Mouse (Mus musculus) G1E (cell line): ENCODE measurements around the gene Bcam. TPM values are rescaled to one million over a fixed set of nuclear protein-coding genes. Genes with fewer than 3 reads are reported as not detected.

Experiments
- ATAC-seq: 2 replicates; pipeline ENCODE4 v1.8.0; 2016; ENCODE audit warnings: mild to moderate bottlenecking; ENCODE audit not compliant: insufficient number of reproducible peaks, poor library complexity, low FRiP score, severe bottlenecking; ENCODE audit errors: extremely low read depth
- DNase-seq: peaks from one replicate; pipeline ENCODE4 v3.0.0; 2012; ENCODE audit warnings: low spot score
- H3K27me3 ChIP-seq: 2 replicates; pipeline ENCODE4 v1.6.1; 2012; ENCODE audit warnings: mild to moderate bottlenecking, low read length, inconsistent platforms; ENCODE audit not compliant: insufficient read depth
- H3K36me3 ChIP-seq: replicated peaks from 2 replicates; pipeline ENCODE3; 2012; ENCODE audit warnings: mild to moderate bottlenecking, inconsistent platforms
- H3K4me1 ChIP-seq: 2 replicates; pipeline ENCODE4 v1.6.1; 2012; ENCODE audit warnings: low read depth, low read length, inconsistent platforms, mixed read lengths; ENCODE audit not compliant: insufficient read depth
- H3K4me3 ChIP-seq: 2 replicates; pipeline ENCODE4 v1.5.1; 2012; ENCODE audit warnings: low read depth, mild to moderate bottlenecking, inconsistent platforms, low read length, moderate library complexity, mixed read lengths
- H3K9me3 ChIP-seq: replicated peaks from 2 replicates; pipeline ENCODE4 v1.6.1; 2012; ENCODE audit warnings: inconsistent platforms
- CTCF ChIP-seq: IDR thresholded peaks from 2 replicates; pipeline ENCODE4 v1.5.1; 2012; ENCODE audit warnings: low read depth, low read length, inconsistent platforms, mixed read lengths
- GATA1 ChIP-seq: IDR thresholded peaks from 2 replicates; pipeline ENCODE4 v1.6.1; 2012; ENCODE audit warnings: borderline replicate concordance, low read length, inconsistent platforms, mixed read lengths
- GATA2 ChIP-seq: IDR thresholded peaks from 2 replicates; pipeline ENCODE4 v1.6.1; 2012; ENCODE audit warnings: low read depth, low read length, inconsistent platforms, borderline replicate concordance
- POLR2AphosphoS5 ChIP-seq: IDR thresholded peaks from 2 replicates; pipeline ENCODE4 v1.6.1; 2012; ENCODE audit warnings: low read depth, low read length, inconsistent platforms; ENCODE audit not compliant: insufficient replicate concordance
- TAL1 ChIP-seq: conservative IDR thresholded peaks from 2 replicates; pipeline ENCODE4 v1.6.1; 2012; ENCODE audit warnings: low read depth, low read length, inconsistent platforms, mixed read lengths
- polyA plus RNA-seq: library from polyadenylated mRNA; stranded (reverse); fragments of >175 nt; gene quantifications from 2 replicates; pipeline ENCODE4 v1.2.3, GENCODE M21; 2012
- total RNA-seq, 2 experiments: library from RNA; stranded (forward) in 1 of 2; stranded (reverse) in 1 of 2; fragments of 200-1000 nt in 1 of 2; fragments of >200 nt in 1 of 2; fragmentation: Nextera tagmentation in 1 of 2; gene quantifications; 2 replicates each; pipeline ENCODE4 v1.2.3; 2014 to 2017

Bcam gene
- total and polyA plus RNA-seq, 3 experiments: 0.05 TPM; not detected in 2

GRCm38 (mm10) chr7:19789904-19790347, 19.1 kb upstream of the Bcam start:
- Histone ChIP-seq H3K36me3 (no peaks in the 10 kb centered on the region), H3K9me3 (no peaks in the 10 kb centered on the region), H3K4me1 (peaks cover 11% of the 10 kb centered on the region), H3K4me3 (peak overlapping the region; percentile 11; the same call in 1 of the 2 replicates), H3K27me3 (peaks cover 15% of the 10 kb centered on the region)
- TF ChIP-seq POLR2AphosphoS5 (no peak), CTCF (peak; percentile 91)
- DNase-seq: peak; percentile 42
- ATAC-seq: no peak

GRCm38 (mm10) chr7:19785874-19786458, 15.2 kb upstream of the Bcam start:
- peaks cover 11% of the 10 kb centered on the region for H3K4me1 ChIP-seq
- DNase-seq (no peak), ATAC-seq (no peak)
- no peaks in the 10 kb centered on the region for H3K36me3 ChIP-seq
- TF ChIP-seq CTCF: no peak
- TF ChIP-seq GATA1: no peak
- TF ChIP-seq GATA2: no peak
- TF ChIP-seq POLR2AphosphoS5: no peak
- TF ChIP-seq TAL1: no peak
- H3K27me3 ChIP-seq: peaks cover 10% of the 10 kb centered on the region; the same call in 1 of the 2 replicates
- H3K9me3 ChIP-seq: no peaks in the 10 kb centered on the region
- H3K4me3 ChIP-seq: no peak overlapping the region

GRCm38 (mm10) chr7:19784764-19785535, 14.1 kb upstream of the Bcam start:
- H3K27me3 ChIP-seq: peaks cover 7% of the 10 kb centered on the region; the same call in 1 of the 2 replicates
- TF ChIP-seq GATA1 (no peak), GATA2 (no peak), POLR2AphosphoS5 (no peak), TAL1 (no peak), CTCF (no peak)
- H3K9me3 ChIP-seq: peaks cover 1% of the 10 kb centered on the region
- ATAC-seq: no peak
- H3K4me1 ChIP-seq: peaks cover 4% of the 10 kb centered on the region
- no peak for DNase-seq
- no peaks in the 10 kb centered on the region for H3K36me3 ChIP-seq
- no peak overlapping the region for H3K4me3 ChIP-seq

DNA sequence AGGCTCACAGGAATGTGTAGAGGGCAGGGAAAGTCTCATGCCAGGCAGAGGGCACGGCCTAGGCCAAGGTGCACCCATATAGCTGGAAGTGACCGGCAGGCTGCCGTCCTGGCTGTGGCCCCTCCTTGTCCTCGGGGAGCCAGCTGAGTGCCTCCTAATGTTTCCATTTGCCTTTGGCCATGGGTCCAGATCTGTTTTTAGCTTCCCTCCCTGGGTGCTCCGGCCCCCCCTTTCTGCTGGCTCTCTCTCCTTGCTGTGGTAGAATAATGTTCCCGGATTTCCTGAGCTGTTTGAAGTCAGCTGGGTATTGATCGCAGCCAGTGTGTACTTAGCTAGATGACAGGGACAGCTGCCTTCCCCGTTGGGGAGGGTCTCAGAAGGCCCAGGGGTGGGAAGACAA, 12.8 kb upstream of the Bcam start:
- no peak for ATAC-seq
- DNase-seq: no peak

DNA sequence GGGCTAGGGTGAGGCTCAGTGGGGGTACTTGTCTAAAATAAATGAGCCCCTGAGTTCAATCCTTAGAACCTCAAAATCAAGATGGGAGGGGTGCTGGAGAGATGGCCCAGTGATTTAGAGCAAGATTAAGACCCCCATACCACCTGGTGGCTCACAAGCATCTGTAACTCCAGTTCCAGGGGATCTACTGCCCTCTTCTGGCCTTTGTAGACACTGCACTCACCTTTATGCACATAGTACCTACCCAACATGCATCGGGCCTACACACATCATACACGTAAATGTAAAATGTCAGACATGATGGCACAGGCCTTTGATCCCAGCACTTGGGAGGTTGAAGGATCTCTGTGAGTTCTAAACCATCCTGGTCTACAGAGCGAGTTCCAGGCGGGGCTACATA, 11.8 kb upstream of the Bcam start:
- ATAC-seq: no peak
- Histone ChIP-seq H3K4me3 (no peak overlapping the region), H3K4me1 (no peaks in the 10 kb centered on the region), H3K9me3 (peaks cover 4% of the 10 kb centered on the region), H3K27me3 (peaks cover 2% of the 10 kb centered on the region; the same call in 1 of the 2 replicates), H3K36me3 (no peaks in the 10 kb centered on the region)
- peak; percentile 43; the same call in 1 of the 2 replicates for TF ChIP-seq CTCF
- no peak for TF ChIP-seq GATA1
- TF ChIP-seq POLR2AphosphoS5: no peak
- TF ChIP-seq GATA2: no peak
- no peak for TF ChIP-seq TAL1
- no peak for DNase-seq

More for the DNA sequence above, 12.8 kb upstream of the Bcam start:
- TF ChIP-seq GATA1 (no peak), POLR2AphosphoS5 (no peak), TAL1 (no peak), GATA2 (no peak), CTCF (no peak)
- Histone ChIP-seq H3K27me3 (peaks cover 3% of the 10 kb centered on the region; the same call in 1 of the 2 replicates), H3K4me1 (no peaks in the 10 kb centered on the region), H3K4me3 (no peak overlapping the region), H3K9me3 (peaks cover 4% of the 10 kb centered on the region), H3K36me3 (no peaks in the 10 kb centered on the region)

DNA sequence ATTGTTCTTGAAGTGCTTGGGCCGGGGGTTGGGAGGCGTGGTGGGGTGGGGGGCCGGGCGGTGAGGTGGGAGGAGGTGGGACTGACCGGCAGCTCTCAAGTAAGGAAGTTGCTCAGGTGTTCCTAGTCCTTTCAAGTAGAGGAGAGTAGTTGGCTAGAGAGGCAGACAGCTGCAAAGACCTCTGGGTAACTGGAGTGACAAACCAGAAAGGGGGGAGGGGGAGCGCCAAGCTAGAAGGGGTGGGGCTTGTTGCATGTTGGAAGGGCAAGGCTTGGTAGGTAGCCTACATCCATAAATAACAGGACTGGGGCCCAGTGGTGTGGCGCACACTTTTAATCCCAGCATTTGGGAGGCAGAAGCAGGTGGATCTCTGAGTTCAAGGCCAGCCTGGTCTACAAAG, 10.9 kb upstream of the Bcam start:
- TF ChIP-seq TAL1 (no peak), POLR2AphosphoS5 (no peak), GATA1 (no peak), GATA2 (no peak), CTCF (no peak)
- H3K27me3 ChIP-seq: peaks cover 6% of the 10 kb centered on the region
- H3K36me3 ChIP-seq: no peaks in the 10 kb centered on the region
- H3K4me3 ChIP-seq: no peak overlapping the region
- peaks cover 4% of the 10 kb centered on the region for H3K9me3 ChIP-seq
- ATAC-seq (no peak), DNase-seq (no peak)
- H3K4me1 ChIP-seq: no peaks in the 10 kb centered on the region
